Mouse (Mus musculus): ENCODE results near the gene Aldh3a1. TPM values are rescaled to one million over a fixed set of nuclear protein-coding genes. Genes with fewer than 3 reads are reported as not detected.

The Aldh3a1 gene
- polyA plus RNA-seq, 1 experiment from 2014 or later, result not detected

- Histone ChIP-seq H3K27me3 (no peaks in the 10 kb centered on the region), H3K27ac (replicated peaks) (no peak overlapping the region), H3K9me3 (no peaks in the 10 kb centered on the region), H3K4me3 (no peak overlapping the region), H3K9ac (replicated peaks) (no peak overlapping the region), H3K36me3 (peaks cover 43% of the 10 kb centered on the region), H3K4me1 (no peaks in the 10 kb centered on the region), H3K4me2 (replicated peaks) (no peak overlapping the region)
- WGBS, result 88% methylated on average over 14 of the region's 14 CpGs
- ATAC-seq (ENCODE audit: low FRiP score, low read depth), result no peak
Measured at GRCm38 (mm10) chr11:61262516-61262915, 55.2 kb downstream of the Aldh3a1 start.

- no peak overlapping the region for H3K4me3 ChIP-seq
- peaks cover 9% of the 10 kb centered on the region; the same call in 1 of the 2 replicates for H3K27me3 ChIP-seq
- H3K36me3 ChIP-seq, result peaks cover 32% of the 10 kb centered on the region
- no peak for ATAC-seq (ENCODE audit: low FRiP score, low read depth)
- no peaks in the 10 kb centered on the region for H3K4me1 ChIP-seq
- H3K9ac ChIP-seq (replicated peaks), result no peak overlapping the region
- no peak overlapping the region for H3K27ac ChIP-seq (replicated peaks)
- no peak overlapping the region for H3K4me2 ChIP-seq (replicated peaks)
- H3K9me3 ChIP-seq, result no peaks in the 10 kb centered on the region
- 93% methylated on average over 1 of the region's 1 CpGs for WGBS
Measured at GRCm38 (mm10) chr11:61263841-61264240, 56.5 kb downstream of the Aldh3a1 start.

- peak within 1 kb of the TSS; percentile 90 for H3K27ac ChIP-seq (replicated peaks)
- peak within 1 kb of the TSS; percentile 80 for H3K4me3 ChIP-seq
- WGBS, result under 1% methylated on average over 52 of the region's 58 CpGs
- H3K36me3 ChIP-seq, result peaks cover 16% of the 10 kb centered on the region; the same call in 1 of the 2 replicates
- peak; percentile 99 for ATAC-seq (ENCODE audit: low FRiP score, low read depth)
- H3K4me1 ChIP-seq, result no peaks in the 10 kb centered on the region
- peak within 1 kb of the TSS; percentile 83 for H3K9ac ChIP-seq (replicated peaks)
- no peaks in the 10 kb centered on the region for H3K9me3 ChIP-seq
- H3K27me3 ChIP-seq, result peaks cover 10% of the 10 kb centered on the region; the same call in 1 of the 2 replicates
- H3K4me2 ChIP-seq (replicated peaks), result peak within 1 kb of the TSS; percentile 75
Measured at GRCm38 (mm10) chr11:61266551-61267533, 59.5 kb downstream of the Aldh3a1 start, which contains the start of gene Aldh3a2. Gene Aldh3a2 (minus strand): TSS chr11:61267464.

Other genes with a start within 250 kb of the Aldh3a1 start
- gene Kcnj12, start 185.0 kb upstream of the Aldh3a1 start, polyA plus RNA-seq (2016; fragmentation: Nextera tagmentation; extraction: Ambion mirVana), result 0.45 and 0.50 TPM in 2 replicates
- gene Tnfrsf13b, start 80.8 kb upstream of the Aldh3a1 start, polyA plus RNA-seq (2016; fragmentation: Nextera tagmentation; extraction: Ambion mirVana), result 0.68 and 1.6 TPM in 2 replicates
- 338 and 345 TPM in 2 replicates for gene Usp22, start 32.5 kb upstream of the Aldh3a1 start, polyA plus RNA-seq (2016; fragmentation: Nextera tagmentation; extraction: Ambion mirVana)
- 25.3 and 28.5 TPM in 2 replicates for gene Aldh3a2, start 59.9 kb downstream of the Aldh3a1 start, polyA plus RNA-seq (2016; fragmentation: Nextera tagmentation; extraction: Ambion mirVana)
- not detected in 2 replicates for gene Slc47a2, start 135.3 kb downstream of the Aldh3a1 start, polyA plus RNA-seq (2016; fragmentation: Nextera tagmentation; extraction: Ambion mirVana)
- gene Slc47a1, start 170.8 kb downstream of the Aldh3a1 start, polyA plus RNA-seq (2016; fragmentation: Nextera tagmentation; extraction: Ambion mirVana), result not detected in 2 replicates
- gene Rnf112, start 246.6 kb downstream of the Aldh3a1 start, polyA plus RNA-seq (2016; fragmentation: Nextera tagmentation; extraction: Ambion mirVana), result 4.8 and 6.6 TPM in 2 replicates

All from midbrain, embryonic 12.5 days (tissue).